Mouse (Mus musculus) G1E (cell line): ENCODE data around the gene Ubap2l.

Experiments
- CTCF ChIP-seq: IDR thresholded peaks from 2 replicates; pipeline ENCODE4 v1.5.1; 2012; ENCODE audit warnings: low read depth, low read length, inconsistent platforms, mixed read lengths
- GATA1 ChIP-seq: IDR thresholded peaks from 2 replicates; pipeline ENCODE4 v1.6.1; 2012; ENCODE audit warnings: borderline replicate concordance, low read length, inconsistent platforms, mixed read lengths
- TAL1 ChIP-seq: conservative IDR thresholded peaks from 2 replicates; pipeline ENCODE4 v1.6.1; 2012; ENCODE audit warnings: low read depth, low read length, inconsistent platforms, mixed read lengths

- TF ChIP-seq GATA1 (no peak), CTCF (no peak), TAL1 (no peak)
Measured at GRCm38 (mm10) chr3:89965557-89965956, 86.9 kb downstream of the Ubap2l start.
